Mouse (Mus musculus): ENCODE measurements around the gene Lrriq1. TPM values are rescaled to one million over a fixed set of nuclear protein-coding genes. Genes with fewer than 3 reads are reported as not detected.
A peak's percentile ranks its signal among the peaks of the same experiment; 100 is the strongest.

Gene Lrriq1
- polyA plus RNA-seq, 1 experiment from 2014 or later = 2.1 TPM

- no peak for DNase-seq (ENCODE audit: low spot score)
These were observed 93.6 kb downstream of the Lrriq1 start for GRCm38 (mm10) chr10:103142526-103142925.

GRCm38 (mm10) chr10:103141532-103141931, 94.6 kb downstream of the Lrriq1 start:
- Histone ChIP-seq H3K4me3 (ENCODE audit: low read depth, low read length) (no peak overlapping the region), H3K27ac (ENCODE audit: low read depth, low read length) (no peak overlapping the region)
- 0 out of 2 replicates have a peak, but pooled peaks have one; percentile 27 for ATAC-seq (replicated peaks; ENCODE audit: low FRiP score)

More at GRCm38 (mm10) chr10:103142526-103142925, 93.6 kb downstream of the Lrriq1 start:
- Histone ChIP-seq H3K27me3 (ENCODE audit: control insufficient read depth, insufficient read depth, low read length) (no peaks in the 10 kb centered on the region), H3K4me2 (ENCODE audit: low read depth, low read length, severe bottlenecking) (no peak overlapping the region), H3K4me1 (replicated peaks; ENCODE audit: control insufficient read depth, insufficient read depth, low read length) (no peaks in the 10 kb centered on the region), H3K4me3 (ENCODE audit: low read depth, low read length) (no peak overlapping the region), H3K27ac (ENCODE audit: low read depth, low read length) (no peak overlapping the region), H3K36me3 (ENCODE audit: control insufficient read depth, insufficient read depth, low read length) (no peaks in the 10 kb centered on the region), H3K9ac (ENCODE audit: low read length) (no peak overlapping the region), H3K9me3 (ENCODE audit: control insufficient read depth, low read length) (no peaks in the 10 kb centered on the region)
- no peak for ATAC-seq (replicated peaks; ENCODE audit: low FRiP score)
- 70% methylated on average over 4 of the region's 4 CpGs for WGBS

GRCm38 (mm10) chr10:103140609-103141008, 95.5 kb downstream of the Lrriq1 start:
- H3K4me3 ChIP-seq (ENCODE audit: low read depth, low read length) = no peak overlapping the region
- no peaks in the 10 kb centered on the region for H3K36me3 ChIP-seq (ENCODE audit: control insufficient read depth, insufficient read depth, low read length)
- H3K9me3 ChIP-seq (ENCODE audit: control insufficient read depth, low read length) = no peaks in the 10 kb centered on the region
- no peak overlapping the region for H3K9ac ChIP-seq (ENCODE audit: low read length)
- WGBS = 72% methylated on average over 8 of the region's 8 CpGs
- ATAC-seq (replicated peaks; ENCODE audit: low FRiP score) = no peak
- no peak overlapping the region for H3K27ac ChIP-seq (ENCODE audit: low read depth, low read length)
- no peak for DNase-seq (ENCODE audit: low spot score)
- no peaks in the 10 kb centered on the region for H3K4me1 ChIP-seq (replicated peaks; ENCODE audit: control insufficient read depth, insufficient read depth, low read length)
- no peaks in the 10 kb centered on the region for H3K27me3 ChIP-seq (ENCODE audit: control insufficient read depth, insufficient read depth, low read length)
- H3K4me2 ChIP-seq (ENCODE audit: low read depth, low read length, severe bottlenecking) = no peak overlapping the region

More at GRCm38 (mm10) chr10:103141532-103141931, 94.6 kb downstream of the Lrriq1 start:
- H3K9me3 ChIP-seq (ENCODE audit: control insufficient read depth, low read length) = no peaks in the 10 kb centered on the region
- WGBS = 47% methylated on average over 6 of the region's 6 CpGs
- H3K4me1 ChIP-seq (replicated peaks; ENCODE audit: control insufficient read depth, insufficient read depth, low read length) = no peaks in the 10 kb centered on the region
- no peak overlapping the region for H3K4me2 ChIP-seq (ENCODE audit: low read depth, low read length, severe bottlenecking)
- DNase-seq (ENCODE audit: low spot score) = no peak
- no peaks in the 10 kb centered on the region for H3K36me3 ChIP-seq (ENCODE audit: control insufficient read depth, insufficient read depth, low read length)
- no peak overlapping the region for H3K9ac ChIP-seq (ENCODE audit: low read length)
- H3K27me3 ChIP-seq (ENCODE audit: control insufficient read depth, insufficient read depth, low read length) = no peaks in the 10 kb centered on the region

GRCm38 (mm10) chr10:103114629-103115028, 121.5 kb downstream of the Lrriq1 start:
- Histone ChIP-seq H3K4me3 (ENCODE audit: low read depth, low read length) (no peak overlapping the region), H3K9ac (ENCODE audit: low read length) (no peak overlapping the region), H3K4me1 (replicated peaks; ENCODE audit: control insufficient read depth, insufficient read depth, low read length) (no peaks in the 10 kb centered on the region), H3K36me3 (ENCODE audit: control insufficient read depth, insufficient read depth, low read length) (no peaks in the 10 kb centered on the region), H3K4me2 (ENCODE audit: low read depth, low read length, severe bottlenecking) (no peak overlapping the region), H3K27me3 (ENCODE audit: control insufficient read depth, insufficient read depth, low read length) (no peaks in the 10 kb centered on the region), H3K9me3 (ENCODE audit: control insufficient read depth, low read length) (no peaks in the 10 kb centered on the region), H3K27ac (ENCODE audit: low read depth, low read length) (no peak overlapping the region)
- DNase-seq (ENCODE audit: low spot score) = no peak
- ATAC-seq (replicated peaks; ENCODE audit: low FRiP score) = no peak
- WGBS = 68% methylated on average over 6 of the region's 6 CpGs

GRCm38 (mm10) chr10:103108090-103108489, 128.0 kb downstream of the Lrriq1 start:
- no peaks in the 10 kb centered on the region for H3K9me3 ChIP-seq (ENCODE audit: control insufficient read depth, low read length)
- H3K36me3 ChIP-seq (ENCODE audit: control insufficient read depth, insufficient read depth, low read length) = no peaks in the 10 kb centered on the region
- H3K4me2 ChIP-seq (ENCODE audit: low read depth, low read length, severe bottlenecking) = no peak overlapping the region
- no peak for ATAC-seq (replicated peaks; ENCODE audit: low FRiP score)
- H3K4me3 ChIP-seq (ENCODE audit: low read depth, low read length) = no peak overlapping the region
- no peak overlapping the region for H3K27ac ChIP-seq (ENCODE audit: low read depth, low read length)
- 86% methylated on average over 2 of the region's 2 CpGs for WGBS
- H3K27me3 ChIP-seq (ENCODE audit: control insufficient read depth, insufficient read depth, low read length) = no peaks in the 10 kb centered on the region
- DNase-seq (ENCODE audit: low spot score) = no peak
- no peak overlapping the region for H3K9ac ChIP-seq (ENCODE audit: low read length)
- no peaks in the 10 kb centered on the region for H3K4me1 ChIP-seq (replicated peaks; ENCODE audit: control insufficient read depth, insufficient read depth, low read length)

GRCm38 (mm10) chr10:103086101-103086500, 150.0 kb downstream of the Lrriq1 start:
- DNase-seq (ENCODE audit: low spot score) = no peak
- Histone ChIP-seq H3K27me3 (ENCODE audit: control insufficient read depth, insufficient read depth, low read length) (no peaks in the 10 kb centered on the region), H3K27ac (ENCODE audit: low read depth, low read length) (no peak overlapping the region), H3K4me1 (replicated peaks; ENCODE audit: control insufficient read depth, insufficient read depth, low read length) (no peaks in the 10 kb centered on the region), H3K9ac (ENCODE audit: low read length) (no peak overlapping the region), H3K36me3 (ENCODE audit: control insufficient read depth, insufficient read depth, low read length) (no peaks in the 10 kb centered on the region), H3K4me2 (ENCODE audit: low read depth, low read length, severe bottlenecking) (no peak overlapping the region), H3K4me3 (ENCODE audit: low read depth, low read length) (no peak overlapping the region), H3K9me3 (ENCODE audit: control insufficient read depth, low read length) (no peaks in the 10 kb centered on the region)
- no peak for ATAC-seq (replicated peaks; ENCODE audit: low FRiP score)
- 92% methylated on average over 1 of the region's 1 CpGs for WGBS

GRCm38 (mm10) chr10:103049593-103049992, 186.5 kb downstream of the Lrriq1 start:
- Histone ChIP-seq H3K9me3 (ENCODE audit: control insufficient read depth, low read length) (no peaks in the 10 kb centered on the region), H3K36me3 (ENCODE audit: control insufficient read depth, insufficient read depth, low read length) (no peaks in the 10 kb centered on the region), H3K9ac (ENCODE audit: low read length) (no peak overlapping the region), H3K4me3 (ENCODE audit: low read depth, low read length) (no peak overlapping the region), H3K27me3 (ENCODE audit: control insufficient read depth, insufficient read depth, low read length) (no peaks in the 10 kb centered on the region), H3K4me2 (ENCODE audit: low read depth, low read length, severe bottlenecking) (no peak overlapping the region), H3K27ac (ENCODE audit: low read depth, low read length) (no peak overlapping the region), H3K4me1 (replicated peaks; ENCODE audit: control insufficient read depth, insufficient read depth, low read length) (no peaks in the 10 kb centered on the region)
- 79% methylated on average over 2 of the region's 2 CpGs for WGBS
- DNase-seq (ENCODE audit: low spot score) (no peak), ATAC-seq (replicated peaks; ENCODE audit: low FRiP score) (no peak)

GRCm38 (mm10) chr10:103046623-103047022, 189.5 kb downstream of the Lrriq1 start:
- ATAC-seq (replicated peaks; ENCODE audit: low FRiP score) (no peak), DNase-seq (ENCODE audit: low spot score) (no peak)
- WGBS = 71% methylated on average over 3 of the region's 3 CpGs
- no peaks in the 10 kb centered on the region for H3K27me3 ChIP-seq (ENCODE audit: control insufficient read depth, insufficient read depth, low read length)
- H3K27ac ChIP-seq (ENCODE audit: low read depth, low read length) = no peak overlapping the region
- H3K36me3 ChIP-seq (ENCODE audit: control insufficient read depth, insufficient read depth, low read length) = no peaks in the 10 kb centered on the region
- H3K4me1 ChIP-seq (replicated peaks; ENCODE audit: control insufficient read depth, insufficient read depth, low read length) = no peaks in the 10 kb centered on the region
- no peak overlapping the region for H3K4me3 ChIP-seq (ENCODE audit: low read depth, low read length)
- no peak overlapping the region for H3K4me2 ChIP-seq (ENCODE audit: low read depth, low read length, severe bottlenecking)
- no peaks in the 10 kb centered on the region for H3K9me3 ChIP-seq (ENCODE audit: control insufficient read depth, low read length)
- H3K9ac ChIP-seq (ENCODE audit: low read length) = no peak overlapping the region

GRCm38 (mm10) chr10:103045019-103045418, 191.1 kb downstream of the Lrriq1 start:
- no peak overlapping the region for H3K4me3 ChIP-seq (ENCODE audit: low read depth, low read length)
- H3K4me2 ChIP-seq (ENCODE audit: low read depth, low read length, severe bottlenecking) = no peak overlapping the region
- DNase-seq (ENCODE audit: low spot score) (no peak), ATAC-seq (replicated peaks; ENCODE audit: low FRiP score) (no peak)
- 67% methylated on average over 2 of the region's 2 CpGs for whole genome bisulfite sequencing
- no peaks in the 10 kb centered on the region for H3K9me3 ChIP-seq (ENCODE audit: control insufficient read depth, low read length)
- no peak overlapping the region for H3K9ac ChIP-seq (ENCODE audit: low read length)
- H3K27me3 ChIP-seq (ENCODE audit: control insufficient read depth, insufficient read depth, low read length) = no peaks in the 10 kb centered on the region
- no peak overlapping the region for H3K27ac ChIP-seq (ENCODE audit: low read depth, low read length)
- no peaks in the 10 kb centered on the region for H3K36me3 ChIP-seq (ENCODE audit: control insufficient read depth, insufficient read depth, low read length)
- no peaks in the 10 kb centered on the region for H3K4me1 ChIP-seq (replicated peaks; ENCODE audit: control insufficient read depth, insufficient read depth, low read length)

All from forebrain, embryonic 11.5 days (tissue).